Mouse (Mus musculus) c-Kit-positive CD71-positive TER-119-negative erythroid progenitor cells, embryonic 14.5 days (primary cell): ENCODE results near the gene Stx4a.
"Not testable (repeated sequence)": the region's sequence is repeated elsewhere in the genome, so short reads cannot be mapped to it uniquely, and the experiment has no call there.

Experiments
- DNase-seq: peaks from one replicate; pipeline ENCODE4 v3.0.0-alpha.2; 2013; ENCODE audit warnings: low read depth

The Stx4a gene

DNA sequence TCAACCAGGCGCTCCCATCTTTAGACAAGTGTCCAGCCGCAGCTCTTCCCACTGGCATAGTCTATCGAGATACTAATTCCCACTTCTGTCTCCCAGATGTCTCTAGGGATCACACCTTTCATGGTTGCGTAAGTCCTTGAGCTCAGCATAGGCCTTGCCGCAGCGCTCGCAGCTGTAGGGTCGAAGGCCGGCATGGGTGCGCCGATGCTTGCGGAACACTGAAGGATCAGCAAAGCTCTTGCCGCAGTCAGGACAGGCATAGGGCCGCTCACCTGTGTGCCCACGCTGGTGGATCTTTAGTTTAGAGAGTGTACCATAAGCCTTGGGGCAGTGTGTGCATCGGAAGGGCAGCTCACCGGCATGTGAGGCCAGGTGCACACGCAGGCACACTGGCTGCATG lies 43.5 kb downstream of the Stx4a start:
- no peak for DNase-seq

DNA sequence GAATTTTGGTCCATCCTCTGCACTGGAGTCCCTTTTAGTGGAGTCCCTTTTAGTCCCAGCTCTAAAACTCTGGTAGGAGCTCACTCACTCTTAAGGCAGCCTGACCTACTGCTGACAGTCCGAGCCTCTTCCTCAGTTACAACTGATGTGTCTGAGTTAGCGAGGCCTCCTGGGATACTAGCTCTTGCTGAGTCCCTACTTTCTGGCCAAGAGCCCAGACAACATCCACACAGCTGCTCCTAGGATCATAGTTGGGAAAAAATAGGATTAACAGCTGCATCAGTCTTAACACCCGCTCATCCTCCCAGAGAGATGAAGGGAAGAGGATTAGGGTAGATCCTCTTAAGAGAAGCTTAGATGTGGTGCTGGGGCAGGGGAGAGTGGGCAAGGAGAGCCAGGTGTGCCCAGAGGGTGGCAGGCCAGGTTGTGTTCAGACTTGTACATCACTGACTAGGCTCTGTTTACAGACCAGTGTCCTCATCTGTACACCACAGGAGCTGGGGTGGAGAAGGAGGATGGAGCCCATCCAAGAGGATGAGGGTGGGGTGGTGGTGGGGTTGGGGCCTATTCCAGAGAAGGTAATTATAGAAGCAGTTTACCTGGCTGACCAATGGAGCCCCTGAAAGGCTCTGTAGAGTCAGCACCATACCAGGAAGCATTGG lies 45.2 kb downstream of the Stx4a start:
- no peak for DNase-seq

DNA sequence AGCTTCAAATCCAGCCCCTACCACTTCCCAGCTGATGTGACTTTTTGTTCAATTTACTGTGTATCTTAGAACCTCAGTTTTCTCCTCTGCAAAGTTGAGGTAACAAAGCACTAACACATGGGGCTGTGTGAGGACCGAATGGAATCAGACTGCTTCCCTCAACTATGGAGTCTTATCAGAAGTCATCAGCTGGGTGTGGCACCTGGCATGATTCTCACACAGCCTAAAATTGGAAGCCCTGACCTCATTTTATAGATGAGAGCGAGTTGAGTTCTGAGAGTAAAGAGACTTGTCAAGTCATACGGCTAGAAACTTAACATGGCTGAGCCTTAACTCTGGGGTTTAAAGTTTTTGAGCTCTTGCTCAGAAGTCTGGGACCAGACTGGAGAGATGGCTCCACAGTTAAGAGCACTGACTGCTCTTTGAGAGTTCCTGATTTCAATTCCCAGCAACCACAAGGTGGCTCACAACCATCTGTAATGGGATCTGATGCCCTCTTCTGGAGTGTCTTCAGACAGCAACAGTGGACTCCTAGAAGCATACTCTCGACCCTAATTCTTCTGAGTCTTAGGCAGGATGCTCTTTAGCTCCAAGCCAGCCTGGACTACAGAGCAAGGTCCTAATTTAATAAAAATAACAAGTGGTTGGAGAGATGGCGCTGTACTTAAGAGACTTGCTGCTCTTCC lies 46.2 kb downstream of the Stx4a start:
- DNase-seq, result no peak

DNA sequence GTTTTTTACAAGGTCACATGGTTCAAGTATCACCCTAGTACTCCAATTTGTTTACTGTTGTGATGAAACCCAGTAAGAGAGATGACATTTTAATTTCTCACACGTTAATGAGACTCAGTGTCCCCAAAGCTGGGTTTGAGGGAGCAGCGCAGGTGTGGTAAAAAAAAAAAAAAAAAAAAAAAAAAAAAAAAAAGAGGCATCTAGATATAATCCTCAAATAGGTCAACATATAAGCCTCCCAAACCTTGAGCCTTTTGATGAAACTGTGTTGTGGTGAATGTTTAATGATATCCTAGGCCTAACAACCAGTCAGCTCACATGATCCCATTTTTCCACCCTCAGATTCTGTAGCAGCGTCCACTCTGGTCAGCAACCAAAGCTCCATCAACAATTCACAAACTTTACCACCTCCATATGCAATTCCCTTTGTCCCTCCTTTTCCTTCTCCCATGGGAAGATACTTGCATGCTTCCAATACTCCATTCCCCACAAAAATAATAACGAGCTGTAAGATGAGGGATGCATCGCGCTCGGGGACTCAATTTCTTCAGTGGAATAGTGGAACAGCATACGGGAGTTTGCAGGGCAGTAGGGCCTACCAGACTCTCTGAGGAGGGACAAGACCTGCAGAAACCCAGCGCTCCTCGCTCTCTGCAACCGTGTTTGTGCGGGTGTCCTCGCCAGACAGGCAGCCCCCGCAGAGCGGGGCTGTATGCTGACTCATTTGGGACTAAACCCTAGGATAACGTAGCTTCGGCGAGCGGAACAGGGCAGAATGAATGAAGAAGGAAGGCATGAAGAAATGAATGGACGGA lies 50.9 kb downstream of the Stx4a start:
- DNase-seq, result no peak

DNA sequence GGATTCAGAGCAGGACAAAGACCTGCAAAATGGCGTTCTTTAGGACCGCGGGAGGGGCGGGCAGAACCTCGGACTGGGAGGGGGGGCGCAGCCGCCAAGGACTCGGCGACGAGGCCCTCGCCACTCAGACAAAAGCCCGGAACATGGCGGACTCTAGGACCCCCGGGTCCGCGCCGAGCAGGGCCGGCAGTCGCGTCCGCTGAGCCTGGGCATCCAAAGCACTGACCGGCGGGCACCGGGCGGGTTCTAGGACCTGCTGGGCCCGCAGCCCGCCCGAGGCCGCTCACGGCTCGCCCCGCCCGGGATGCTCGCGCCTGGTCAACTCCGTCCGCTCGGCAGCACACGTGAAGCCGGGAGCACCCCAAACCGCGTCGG lies 51.5 kb downstream of the Stx4a start:
- DNase-seq, result peak; percentile 78

DNA sequence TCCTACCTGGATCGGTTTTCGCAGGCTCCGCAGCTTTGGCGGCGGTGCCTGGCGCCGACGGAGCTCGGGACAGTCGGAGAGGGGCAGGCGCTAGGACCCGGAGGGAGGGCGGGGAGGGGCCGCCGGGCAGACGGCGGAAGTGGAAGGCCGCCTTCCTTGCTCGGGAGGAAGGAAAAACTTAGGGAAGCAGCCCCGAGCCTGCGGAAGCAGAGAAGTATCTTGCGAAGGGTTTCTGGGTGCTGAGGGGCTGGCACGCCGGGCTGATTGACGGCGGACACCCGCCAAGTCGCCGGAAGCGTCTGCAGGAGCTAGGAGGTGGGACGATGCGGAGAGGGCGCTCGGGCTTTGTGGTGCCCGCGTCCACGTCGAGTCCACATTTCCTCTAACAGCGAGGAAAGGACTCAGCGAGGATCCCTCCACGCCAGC lies 52.0 kb downstream of the Stx4a start, which contains the start of gene Zfp646:
Zfp646 (plus strand) TSS at position 181 of the 426 bp plus-strand sequence.
- peak; percentile 68 for DNase-seq

DNA sequence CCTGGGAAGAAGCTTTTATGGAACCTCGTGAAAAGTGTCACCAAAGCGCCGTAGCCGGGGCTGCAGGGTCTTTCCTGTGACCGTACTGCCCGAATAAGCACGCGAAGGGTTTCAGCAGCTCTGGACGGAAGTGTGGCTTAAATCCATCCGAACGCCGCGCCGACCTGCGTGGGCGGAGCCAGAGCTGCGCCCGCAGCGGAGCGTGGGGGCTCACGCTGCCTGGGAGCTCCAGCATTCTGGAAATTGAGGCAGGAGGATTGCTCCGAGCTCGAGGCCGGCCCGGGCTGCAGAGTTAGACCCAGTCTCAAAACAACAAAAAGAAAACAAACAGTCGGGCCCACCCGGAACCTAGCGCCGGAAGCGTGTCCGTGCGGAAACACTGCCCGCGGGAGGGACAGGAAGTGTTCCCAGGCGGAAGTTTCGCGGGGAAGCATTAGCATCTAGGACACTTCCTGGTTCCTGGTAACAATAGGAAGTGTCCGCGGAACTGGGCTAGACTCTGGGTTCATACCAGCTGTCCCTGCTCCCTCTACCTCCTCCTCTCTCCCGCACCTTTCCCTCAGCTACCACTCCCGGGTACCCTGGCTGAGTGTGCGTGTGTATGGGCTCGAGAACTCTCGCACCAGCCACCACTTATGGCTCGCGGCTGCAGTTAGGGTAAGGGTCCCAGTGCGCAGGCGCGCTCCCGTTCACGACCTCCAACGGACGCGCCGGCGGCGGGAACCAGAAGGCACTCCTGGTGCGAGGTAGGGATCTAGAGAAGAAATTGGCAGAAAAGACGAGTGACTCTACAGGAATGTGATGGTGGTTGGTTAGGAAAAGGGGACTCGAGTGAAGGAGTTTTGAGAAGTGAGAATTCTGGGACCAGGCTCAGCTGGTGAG lies 52.6 kb downstream of the Stx4a start, which contains the start of gene Zfp668:
Zfp668 (minus strand) TSS at position 362 of the 882 bp plus-strand sequence.
- DNase-seq, result peak; percentile 93

DNA sequence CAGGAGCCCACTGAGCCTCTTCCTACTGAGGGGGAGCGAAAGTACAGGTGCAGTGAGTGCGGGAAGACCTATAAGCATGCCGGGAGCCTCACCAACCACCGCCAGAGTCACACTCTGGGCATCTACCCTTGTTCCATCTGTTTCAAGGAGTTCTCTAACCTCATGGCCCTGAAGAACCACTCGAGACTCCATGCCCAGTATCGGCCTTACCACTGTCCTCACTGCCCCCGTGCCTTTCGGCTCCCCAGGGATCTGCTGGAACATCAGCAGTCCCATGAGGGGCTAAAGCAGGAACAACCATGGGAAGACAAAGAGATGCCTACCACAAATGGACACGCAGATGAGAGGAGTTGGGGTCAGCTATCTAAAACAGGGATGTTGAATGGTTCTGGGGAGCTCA lies 55.2 kb downstream of the Stx4a start:
- DNase-seq, result no peak

DNA sequence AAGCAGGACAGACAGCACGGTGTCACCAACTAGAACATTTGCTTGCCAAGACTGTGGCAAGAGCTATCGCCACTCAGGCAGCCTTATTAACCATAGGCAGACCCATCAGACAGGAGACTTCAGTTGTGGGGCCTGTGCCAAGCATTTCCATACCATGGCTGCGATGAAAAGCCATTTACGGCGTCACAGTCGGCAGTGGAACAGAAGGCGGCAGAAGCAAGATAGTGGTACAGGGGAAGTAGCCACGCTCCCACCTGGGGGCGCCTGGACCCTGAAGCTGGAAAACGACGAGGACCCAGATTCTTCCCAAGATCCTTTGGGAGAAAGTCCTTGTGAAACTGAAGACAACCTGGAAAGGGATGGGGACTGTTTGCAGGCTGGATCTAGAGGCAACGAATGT lies 56.3 kb downstream of the Stx4a start:
- no peak for DNase-seq

DNA sequence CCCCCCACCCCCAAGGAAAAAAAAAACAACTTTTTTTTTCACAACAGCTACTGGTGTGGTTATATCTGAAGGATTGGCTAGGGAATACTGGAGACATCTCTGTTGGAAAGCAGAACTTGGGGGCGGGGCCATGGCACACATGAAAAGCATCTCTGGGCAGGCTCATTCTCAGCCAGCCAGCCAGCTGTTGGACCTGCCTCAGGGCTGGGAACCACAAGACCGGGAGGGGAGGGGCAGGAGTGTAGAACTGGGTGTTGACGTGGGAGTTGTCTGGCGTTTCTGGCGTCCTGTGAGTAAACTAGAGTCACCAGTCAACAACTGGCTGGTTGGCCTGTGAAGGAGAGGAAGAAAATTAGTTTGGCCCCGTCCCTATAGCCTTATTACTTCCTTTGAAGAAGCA lies 61.9 kb downstream of the Stx4a start:
- DNase-seq, result no peak

DNA sequence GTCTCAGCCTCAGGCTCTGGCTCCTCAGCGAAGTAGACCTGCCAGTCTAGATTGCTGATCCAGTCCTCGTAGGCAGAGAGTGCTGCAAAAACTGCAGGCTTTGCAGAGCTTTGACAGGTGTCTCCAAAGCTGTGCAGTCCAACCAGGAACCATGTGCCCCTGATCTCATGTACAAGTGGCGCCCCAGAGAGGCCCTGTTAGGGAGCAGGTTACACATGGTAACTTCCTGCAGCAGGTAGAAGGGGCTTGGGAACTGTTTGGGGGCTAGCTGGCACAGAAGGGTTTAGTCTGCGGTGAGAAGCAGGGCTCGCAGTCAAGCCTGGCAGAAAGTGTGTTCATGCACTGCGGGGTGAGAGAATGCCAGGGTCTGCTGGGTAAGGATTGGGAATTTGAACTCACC lies 62.5 kb downstream of the Stx4a start:
- DNase-seq, result no peak

DNA sequence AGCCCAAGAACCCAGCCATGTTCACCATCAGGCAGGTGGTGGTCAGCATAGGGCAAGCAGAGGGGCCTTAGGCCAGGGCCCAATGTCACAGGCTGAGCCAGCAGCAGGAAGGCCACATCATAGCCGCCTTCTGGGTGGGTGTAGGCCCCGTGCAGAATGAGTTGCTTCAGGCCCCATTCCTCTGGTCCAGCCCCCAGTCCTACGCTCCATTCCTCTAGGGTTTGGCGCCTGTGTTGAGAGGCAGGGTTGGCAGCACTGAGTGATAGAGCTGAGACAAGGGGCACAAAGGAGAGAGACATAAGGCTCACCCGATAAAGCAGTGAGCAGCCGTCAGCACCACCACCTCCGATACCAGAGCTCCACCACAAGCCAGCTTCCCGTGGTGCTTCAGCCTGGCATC lies 63.1 kb downstream of the Stx4a start:
- DNase-seq, result no peak

DNA sequence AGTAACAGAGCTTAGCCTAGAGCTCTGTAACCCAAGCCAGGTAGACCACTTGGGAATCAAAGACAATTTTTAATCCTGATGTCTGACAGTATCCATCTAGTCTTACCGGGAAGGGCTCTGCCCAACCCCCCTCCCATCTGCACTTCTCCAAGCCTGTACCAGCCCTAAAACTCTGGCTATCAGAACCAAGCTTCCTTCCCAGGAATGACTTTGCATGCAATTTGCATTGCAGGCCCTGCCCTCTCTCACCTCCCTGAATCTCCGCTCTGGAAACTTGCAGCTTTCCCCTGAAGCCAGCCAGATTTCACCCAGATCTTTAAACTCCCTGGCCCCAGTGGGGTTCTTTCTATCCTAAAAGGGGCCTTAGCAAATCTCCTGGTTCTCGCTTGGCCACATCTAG lies 63.7 kb downstream of the Stx4a start:
- DNase-seq, result no peak

DNA sequence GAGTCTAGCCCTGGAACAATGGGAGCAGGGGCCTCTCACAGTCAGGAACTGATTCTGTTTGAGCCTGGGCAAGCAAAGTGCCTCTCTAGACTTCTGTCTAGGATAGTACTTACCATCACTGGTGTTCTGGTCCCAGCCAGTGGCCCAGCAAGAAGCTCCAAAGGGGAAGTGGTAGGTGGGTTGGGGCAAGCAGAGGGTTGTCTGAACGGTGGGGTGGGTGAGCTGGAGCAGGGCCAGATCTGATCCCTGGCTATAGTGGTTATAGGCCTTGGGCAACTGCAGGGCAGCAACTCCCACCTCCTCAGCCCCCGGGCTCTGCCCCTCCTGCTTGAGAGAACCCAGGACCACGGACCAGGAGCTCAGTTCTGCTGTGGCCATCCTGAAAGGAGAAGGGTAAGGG lies 64.7 kb downstream of the Stx4a start:
- DNase-seq, result no peak

DNA sequence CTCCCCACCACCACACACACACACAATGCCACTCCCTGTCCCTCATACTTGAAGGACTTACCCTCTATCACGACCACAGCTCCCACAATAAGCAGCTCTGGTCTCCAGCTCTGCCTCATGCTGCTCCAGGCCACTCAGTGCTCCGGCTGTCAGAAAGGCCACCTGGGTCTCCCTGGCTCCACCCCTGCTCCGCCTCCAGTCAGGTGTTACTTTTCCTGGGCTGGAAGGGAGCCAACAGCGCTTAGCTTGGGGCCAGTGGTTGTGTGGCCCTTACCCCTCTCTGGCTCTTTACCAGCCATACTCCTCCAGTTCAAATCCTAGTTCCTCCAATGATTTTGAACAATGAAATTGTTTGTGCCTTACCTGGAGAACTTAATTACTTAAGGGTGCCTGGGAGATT lies 66.7 kb downstream of the Stx4a start, which contains the start of gene Prss53:
Prss53 (minus strand) TSS at position 173 of the 400 bp plus-strand sequence.
- DNase-seq, result no peak

DNA sequence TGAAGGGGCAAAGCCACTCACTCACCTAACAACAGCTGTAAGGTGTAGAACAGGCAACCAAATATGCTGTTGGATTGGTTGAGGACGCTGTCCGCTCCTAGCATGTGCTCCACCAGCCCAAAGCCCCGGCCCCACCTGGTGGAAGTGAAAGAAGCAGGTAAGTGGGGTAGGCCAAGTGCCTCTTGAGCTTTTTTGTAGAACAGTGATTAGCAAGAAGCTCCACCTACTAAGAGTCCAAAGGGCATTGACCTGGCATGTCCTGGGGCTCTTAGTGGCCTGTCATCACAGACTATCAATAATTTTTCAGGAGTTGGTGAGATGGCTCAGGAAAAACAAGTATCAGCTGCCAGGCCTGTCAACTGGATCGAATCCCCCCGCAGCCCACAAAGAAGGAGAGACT lies 70.4 kb downstream of the Stx4a start:
- no peak for DNase-seq

DNA sequence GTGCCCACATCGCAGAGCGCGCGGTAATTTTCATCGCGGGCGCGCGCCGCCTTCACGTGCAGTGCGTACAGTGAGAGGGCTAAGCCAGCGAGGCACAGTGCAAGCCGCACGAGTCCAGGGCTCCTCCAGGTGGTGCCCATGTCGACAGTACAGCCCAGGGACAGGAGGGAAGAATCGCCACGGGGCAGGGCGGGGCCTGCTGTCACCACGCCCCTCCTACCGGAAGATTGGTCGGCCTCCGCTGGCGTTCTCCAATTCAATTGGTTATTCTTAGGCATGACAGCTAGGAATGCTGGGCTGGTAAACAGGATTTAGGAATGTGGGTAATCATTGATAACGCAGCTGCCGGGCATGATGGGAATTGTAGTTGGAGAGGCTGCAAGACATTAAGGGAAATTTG lies 71.3 kb downstream of the Stx4a start, which contains the start of the genes Gm21974 and Vkorc1:
Gm21974 (minus strand) TSS at position 13 of the 400 bp plus-strand sequence.
Vkorc1 (minus strand) TSS at position 176 of the 400 bp plus-strand sequence.
- peak; percentile 88 for DNase-seq

DNA sequence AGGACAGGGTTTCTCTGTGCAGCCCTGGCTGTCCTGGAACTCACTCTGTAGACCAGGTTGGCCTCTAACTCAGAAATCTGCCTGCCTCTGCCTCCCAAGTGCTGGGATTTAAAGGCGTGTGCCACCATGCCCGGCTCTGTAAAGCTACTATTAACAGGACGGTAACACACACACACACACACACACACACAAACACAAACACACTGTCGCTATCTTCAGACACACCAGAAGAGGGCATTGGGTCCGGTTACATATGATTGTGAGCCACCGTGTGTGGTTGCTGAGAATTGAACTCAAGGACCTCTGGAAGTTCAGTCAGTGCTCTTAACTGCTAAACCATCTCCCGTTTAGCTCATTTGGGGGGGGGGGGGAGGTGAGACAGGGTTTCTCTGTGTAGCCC lies 71.8 kb downstream of the Stx4a start:
- DNase-seq, result not testable (repeated sequence)

DNA sequence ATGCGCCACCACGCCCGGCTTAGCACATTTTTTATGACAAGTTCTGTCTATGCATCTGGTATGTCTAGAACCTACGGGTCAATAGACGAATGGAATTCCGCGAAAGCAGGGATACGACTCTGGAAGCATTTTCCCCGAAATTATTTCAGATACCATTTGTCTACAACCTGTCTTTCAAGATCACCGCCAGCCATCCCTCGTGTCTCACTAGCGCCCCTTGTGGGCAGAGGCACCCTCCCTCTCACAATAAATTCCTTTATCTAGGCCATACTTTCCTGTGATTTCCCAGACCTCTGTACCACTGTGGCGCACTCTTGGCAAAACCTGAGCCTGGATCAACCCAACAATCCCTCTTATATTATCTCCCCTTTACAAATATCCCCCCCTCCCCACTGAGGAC lies 72.3 kb downstream of the Stx4a start:
- DNase-seq, result peak; percentile 66

DNA sequence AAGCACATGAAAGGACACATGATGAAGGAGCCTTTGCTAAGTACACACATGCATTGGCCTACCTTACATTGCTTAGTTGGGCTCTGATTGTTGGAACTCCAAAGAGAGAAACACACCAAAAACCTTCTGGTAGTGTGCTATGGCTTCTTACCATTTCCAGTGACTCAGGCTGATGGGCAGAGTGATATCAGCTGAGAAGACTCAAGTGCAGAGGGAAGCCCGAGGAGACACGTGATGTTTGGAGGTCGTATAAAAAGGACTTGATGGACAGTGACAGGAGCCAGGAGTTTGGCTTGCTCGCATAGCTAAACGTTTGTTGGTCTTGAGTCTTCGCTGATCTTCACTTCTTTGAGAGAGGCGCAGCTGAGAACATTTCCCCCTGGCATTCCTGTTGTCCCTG lies 73.4 kb downstream of the Stx4a start:
- DNase-seq, result no peak

DNA sequence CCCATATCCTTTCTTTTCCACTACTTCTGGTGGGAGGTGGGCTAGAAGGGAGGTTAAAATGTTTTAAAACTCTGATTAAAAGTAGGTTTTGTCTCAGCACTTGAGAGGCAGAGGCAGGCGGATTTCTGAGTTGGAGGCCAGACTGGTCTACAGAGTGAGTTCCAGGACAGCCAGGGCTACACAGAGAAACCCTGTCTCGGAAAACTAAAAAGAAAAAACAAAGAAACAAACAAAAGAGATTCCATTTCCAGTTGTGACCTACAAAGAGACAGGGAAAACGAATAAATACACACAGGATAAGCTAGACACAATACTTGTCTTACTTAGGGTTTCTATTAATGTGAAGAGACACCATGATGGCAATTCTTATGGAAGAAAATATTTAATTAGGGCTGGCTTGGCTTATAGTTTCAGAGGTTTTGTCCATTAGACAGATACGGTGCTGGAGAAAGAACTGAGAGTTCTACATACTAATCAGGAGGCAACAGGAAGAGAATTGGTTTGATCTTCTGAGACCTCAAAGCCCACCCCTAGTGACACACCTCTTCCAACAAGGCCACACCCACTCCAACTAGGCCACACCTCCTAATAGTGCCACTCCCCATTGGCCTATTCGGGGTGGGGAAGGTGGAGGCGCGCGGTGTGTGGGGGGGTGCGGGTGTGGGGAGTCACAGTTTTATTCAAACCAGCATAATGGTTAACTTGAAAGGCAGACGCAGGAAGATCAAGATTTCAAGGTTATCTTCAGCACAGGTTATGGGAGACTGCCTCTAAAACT lies 74.3 kb downstream of the Stx4a start:
- DNase-seq, result no peak
